Mouse (Mus musculus) urinary bladder, postnatal 36 days (tissue): ENCODE results near the gene Kdm2b.
A peak's percentile ranks its signal among the peaks of the same experiment; 100 is the strongest.

ENCODE experiments used
- DNase-seq, 2 experiments: peaks; one replicate each; pipeline ENCODE4 v3.0.0; 2022; ENCODE audit warnings: low spot score in 2 of 2, mixed read lengths in 1 of 2

Kdm2b gene

DNA sequence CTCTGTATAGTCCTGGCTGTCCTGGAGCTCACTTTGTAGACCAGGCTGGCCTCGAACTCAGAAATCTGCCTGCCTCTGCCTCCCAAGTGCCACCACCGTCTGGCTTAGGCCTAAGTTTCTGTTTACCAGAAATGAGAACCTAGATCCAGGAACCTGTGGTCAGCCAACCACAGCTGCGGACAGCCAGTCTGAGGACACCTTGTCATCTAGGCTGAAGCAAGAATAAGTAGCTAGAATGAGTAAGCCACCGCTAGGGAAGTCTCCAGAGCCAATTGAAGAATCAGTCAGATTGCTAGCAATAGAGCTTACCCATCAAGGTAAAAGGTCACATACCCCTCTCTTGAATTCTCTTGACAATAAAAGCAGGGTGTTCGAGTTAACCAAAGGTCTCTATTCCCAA lies 145.8 kb downstream of the Kdm2b start:
- DNase-seq = no peak

DNA sequence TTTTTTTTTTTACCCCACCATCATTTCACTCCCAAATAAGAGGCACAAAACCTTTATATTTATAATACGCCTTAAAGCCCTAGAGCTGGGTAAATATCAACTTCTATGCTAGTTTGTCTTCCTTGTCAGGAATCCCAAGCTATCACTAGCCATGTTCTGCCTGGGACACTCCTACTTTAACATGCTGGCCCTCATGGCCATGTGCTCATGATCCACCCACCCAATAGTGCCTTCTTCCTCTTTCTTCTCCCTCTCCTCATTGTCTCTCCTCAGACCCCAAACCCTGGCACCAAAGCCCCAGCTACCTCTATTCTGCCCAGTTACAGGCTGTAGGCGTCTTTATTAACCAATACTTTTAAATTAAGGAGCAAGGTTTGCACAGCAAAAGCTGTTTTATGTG lies 148.5 kb downstream of the Kdm2b start:
- DNase-seq = no peak

DNA sequence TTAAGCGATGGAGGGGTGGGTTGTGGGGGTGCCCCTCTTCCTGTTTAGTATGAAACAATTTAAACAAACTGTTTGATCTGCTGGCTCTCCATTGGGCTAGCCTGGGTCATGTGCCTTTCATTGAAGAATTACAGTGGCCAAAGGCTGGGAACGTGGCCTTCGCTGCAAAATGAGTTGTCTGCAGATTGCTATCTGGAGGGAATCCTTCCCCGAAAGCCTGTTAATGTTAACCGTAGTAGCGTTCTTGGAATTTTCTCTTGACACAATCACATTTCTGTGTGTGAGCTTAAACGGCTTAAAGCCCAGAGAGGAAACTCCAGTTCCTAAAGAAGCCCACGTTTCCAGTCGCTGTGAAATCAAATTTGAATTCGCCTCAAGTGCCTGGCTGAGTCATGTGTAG lies 156.6 kb downstream of the Kdm2b start:
- no peak for DNase-seq

DNA sequence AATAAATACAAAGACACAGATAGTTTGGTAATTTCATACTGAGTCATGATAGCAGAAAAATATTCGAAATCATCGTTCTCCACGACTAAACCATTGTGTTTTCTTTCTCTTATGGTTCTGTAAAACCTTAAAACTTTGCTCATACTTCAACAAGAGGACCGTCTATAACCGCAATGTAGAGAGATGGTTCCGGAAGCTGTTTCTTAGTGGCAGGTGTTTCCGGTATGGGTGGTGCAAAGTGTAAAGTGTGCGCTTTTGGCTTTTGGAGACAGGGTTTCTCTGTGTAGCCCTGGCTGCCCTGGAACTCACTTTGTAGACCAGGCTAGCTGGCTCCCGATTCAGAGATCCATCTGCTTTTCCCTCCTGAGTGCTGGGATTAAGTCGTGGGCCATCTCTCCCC lies 157.1 kb downstream of the Kdm2b start:
- no peak for DNase-seq

DNA sequence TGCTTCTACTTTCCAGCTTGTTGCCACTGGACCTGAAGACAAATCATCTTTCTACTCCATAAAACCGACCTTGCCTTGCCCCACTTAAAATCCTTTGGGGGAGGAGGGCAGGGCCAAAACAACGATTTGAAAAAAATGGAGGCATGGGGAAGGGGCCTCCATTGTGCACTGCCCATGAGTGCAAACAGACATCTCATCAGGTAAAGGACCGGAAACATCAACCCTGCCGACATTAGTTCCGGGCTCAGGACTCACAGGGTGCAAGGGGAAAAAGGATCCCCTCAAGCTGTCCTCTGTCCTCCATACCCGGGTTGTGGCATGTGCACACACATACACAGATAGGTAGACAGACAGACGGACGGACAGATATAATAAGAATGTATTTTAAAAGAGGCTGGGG lies 164.5 kb downstream of the Kdm2b start:
- no peak for DNase-seq

DNA sequence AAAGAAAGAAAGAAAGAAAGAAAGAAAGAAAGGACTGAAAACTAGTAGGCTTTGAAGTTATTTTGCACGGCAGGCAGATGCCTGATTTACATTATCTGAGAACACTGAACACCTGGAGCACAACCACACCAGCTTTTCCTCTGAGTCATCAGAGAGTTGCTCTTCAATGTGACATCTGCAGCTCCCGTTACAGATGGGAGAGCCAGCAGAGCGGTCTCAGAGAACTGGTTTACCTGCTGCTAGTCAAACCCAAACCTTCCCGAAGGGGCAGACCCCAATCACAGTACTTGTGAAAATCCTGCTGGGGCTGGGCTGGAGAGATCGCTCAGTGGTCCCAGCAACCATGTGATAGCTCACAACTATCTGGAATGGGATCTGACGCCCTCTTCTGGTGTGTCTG lies 165.2 kb downstream of the Kdm2b start:
- DNase-seq = no peak

DNA sequence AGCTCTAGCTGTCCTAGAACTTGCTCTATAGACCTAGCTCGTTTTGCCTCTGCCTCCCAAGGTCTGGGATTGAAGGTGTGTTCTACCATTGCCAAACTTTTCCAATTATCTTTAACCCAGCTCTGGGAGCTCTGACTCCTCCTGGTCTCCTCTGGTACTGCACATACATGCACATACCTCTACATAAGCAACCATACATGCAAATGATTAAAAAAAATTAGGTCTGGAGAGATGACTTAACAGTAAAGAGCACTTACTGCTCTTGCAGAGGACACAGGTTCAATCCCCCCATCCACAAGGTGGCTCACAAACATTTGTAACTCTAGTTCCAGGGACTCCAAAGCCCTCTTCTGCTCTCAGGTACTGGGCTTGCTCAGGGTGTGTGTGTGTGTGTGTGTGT lies 165.6 kb downstream of the Kdm2b start:
- DNase-seq = no peak

DNA sequence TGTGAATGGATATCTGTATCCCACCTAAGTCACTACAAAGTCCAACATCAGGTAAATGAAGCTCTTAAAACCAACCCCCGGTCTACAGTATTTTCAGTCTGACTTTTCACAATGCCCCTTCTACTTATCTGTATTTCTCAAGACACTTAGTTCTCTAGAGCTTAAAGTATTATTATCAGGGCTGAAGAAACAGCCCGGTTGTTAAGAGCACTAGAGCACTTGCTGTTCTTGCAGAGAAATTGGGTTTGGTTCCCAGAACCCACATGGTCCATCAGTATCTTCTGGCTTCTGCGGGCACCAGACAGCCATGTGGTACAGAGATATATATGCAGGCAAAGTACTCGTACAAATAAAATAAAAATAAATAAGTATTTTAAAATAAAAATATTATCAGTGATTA lies 167.2 kb downstream of the Kdm2b start:
- DNase-seq = no peak

DNA sequence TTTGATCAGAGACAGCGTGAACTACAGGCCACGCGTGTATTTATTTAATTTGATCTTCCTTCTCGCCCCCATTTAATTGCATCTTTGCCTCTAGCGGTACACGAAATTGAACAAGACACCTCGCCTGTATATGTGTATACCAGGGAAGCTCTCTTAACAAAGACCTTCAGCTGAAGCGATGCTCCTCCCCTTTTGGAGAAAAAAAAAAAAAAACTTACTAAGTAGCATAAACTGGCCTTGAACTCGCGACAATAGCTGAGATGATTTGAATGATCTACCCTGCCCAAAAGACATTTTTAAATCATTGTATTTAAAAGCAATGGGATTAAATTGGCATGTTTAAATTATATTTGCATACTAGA lies 168.1 kb downstream of the Kdm2b start:
- DNase-seq = no peak

DNA sequence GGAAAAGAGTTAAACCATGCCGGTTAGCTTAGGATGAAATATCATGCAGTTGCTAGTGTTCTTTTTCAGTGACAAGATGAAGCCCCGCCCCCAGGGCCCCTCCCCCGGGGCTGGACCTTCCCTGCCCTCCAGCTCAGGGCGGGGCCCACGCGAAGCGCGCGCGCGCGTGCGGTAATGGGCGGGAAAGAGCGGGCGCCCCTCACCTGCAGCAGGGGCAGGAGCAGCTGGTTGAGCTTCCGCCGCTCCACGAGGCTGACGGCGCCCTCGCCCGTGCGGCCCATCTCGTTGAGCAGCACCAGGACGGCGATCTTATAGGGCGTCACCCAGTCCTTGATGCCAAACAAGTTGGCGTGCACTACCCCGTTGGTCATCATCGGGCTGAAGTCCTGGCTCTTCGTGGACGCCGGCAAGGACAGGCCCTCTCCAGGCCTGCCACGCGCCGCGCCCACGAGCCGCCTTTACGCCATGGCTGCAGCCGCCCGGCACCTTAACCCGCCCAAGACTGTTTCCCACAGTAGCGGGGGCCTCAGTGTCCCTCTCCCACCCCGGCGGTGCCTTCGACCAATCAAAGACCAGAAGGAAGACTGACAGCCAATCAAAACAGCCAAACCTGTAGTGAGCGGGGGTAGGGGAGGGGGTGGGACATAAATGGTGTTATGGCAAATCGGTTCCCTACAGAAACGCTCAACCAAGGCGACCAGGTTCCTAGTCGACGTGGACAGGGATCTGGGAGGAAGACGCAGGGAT lies 168.7 kb downstream of the Kdm2b start, which contains the start of gene Anapc5:
Gene Anapc5, minus strand, starts transcription at position 563 of the 747 bp plus-strand sequence.
- peak; percentile 82 to 91 for DNase-seq
